Mouse (Mus musculus): ENCODE data around the gene Rap1b.
A peak's percentile ranks its signal among the peaks of the same experiment; 100 is the strongest.
"Not testable (repeated sequence)": the region's sequence is repeated elsewhere in the genome, so short reads cannot be mapped to it uniquely, and the experiment has no call there.

The Rap1b gene

DNA sequence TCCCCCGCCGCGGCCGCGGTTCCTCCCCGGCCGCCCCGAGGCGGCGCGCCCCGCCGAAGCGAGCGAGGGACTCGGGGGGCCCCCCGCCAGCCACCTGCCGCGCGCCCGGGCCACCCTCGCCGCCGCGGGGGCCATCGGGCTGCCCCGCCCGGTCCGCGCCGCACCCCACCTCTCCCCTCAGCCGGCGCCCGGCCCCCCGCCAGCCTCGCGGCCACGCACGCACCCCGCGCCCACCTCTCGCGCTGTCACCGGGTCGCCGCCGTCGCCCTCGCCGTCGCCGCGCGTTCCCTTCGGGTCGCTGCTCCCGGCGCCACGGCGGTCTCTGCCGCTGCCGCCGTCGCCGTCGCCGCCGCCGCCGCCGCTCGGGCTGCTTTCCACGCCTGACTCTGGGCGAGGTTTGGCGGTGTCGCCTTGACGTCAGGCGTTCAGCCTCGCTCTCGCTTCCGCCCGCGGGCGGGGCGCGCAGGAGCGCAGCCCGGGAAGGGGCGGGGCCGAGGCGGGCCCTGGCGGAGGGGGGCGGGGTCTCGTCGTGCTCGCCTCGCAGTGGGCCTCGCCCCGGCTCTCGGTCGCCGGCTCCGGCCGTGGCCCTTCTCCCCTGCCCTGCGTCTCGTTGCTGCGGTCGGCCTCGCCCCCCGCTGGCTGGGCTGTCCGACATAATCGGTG is at the start of gene Rap1b:
TSS of gene Rap1b (minus strand) at position 439 of the 663 bp plus-strand sequence.
- DNase-seq (ENCODE audit: extremely low spot score): peak; percentile 97

DNA sequence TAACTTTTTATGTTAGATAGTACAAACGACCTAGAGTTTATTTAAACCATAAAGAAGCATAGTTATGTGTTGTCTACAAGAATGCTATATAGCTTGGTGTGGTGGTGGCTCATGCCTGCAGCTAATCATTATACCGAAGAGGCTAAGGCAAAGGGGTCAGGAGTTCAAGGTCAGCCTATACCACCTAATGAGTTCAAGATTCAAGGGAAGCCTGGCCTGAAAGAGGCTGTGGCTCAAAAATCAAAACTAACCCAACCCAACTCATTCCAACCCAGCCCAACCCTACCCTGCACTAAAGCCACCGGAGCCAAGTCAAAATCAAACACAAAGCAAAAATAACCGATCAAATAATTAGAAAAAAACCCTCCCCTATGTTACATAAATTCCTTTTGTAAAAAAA is 49.4 kb upstream of the Rap1b start:
- no peak for DNase-seq (ENCODE audit: extremely low spot score)

DNA sequence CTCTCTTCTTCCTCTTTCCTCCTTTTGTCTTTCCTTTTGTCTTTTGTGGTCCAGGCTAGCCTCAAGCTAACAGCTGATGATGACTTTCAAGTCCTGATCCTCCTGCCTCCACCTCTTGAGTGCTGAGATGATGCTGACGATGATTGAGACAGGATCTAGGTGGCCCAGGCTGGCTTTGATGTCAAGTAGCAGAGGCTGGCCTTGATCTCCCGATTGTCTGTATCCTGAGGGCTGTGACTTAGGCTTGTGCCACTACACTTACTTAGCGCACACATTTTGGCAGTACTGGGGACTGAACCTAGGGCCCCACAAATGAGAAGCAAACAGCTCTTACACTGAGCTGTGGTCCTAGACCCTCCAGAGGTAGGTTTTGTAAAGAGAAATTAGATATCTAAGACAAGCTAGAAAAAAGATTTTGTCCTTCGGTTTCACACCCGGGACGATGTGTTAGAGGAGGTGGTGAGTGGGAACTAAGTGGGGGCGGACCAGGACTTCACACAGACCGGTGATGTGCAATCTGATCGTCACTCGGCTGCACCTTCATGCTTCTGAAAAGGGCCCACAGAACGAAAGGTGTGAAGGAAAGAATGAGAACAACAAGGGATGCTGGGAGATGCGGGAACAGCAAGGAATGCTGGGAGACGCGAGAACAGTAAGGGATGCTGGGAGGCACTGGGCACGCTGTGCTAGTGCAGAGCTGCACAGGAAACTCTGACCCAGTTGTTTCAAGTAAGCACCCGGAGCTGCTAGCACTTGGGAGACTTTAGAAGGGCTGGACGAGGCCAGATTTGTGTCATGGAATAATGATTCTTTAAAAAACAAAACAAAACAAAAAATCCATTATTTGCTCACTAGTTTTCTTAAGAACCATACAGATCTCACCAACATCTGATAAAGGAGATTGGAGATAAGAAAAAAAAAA is 48.5 kb upstream of the Rap1b start:
- no peak for DNase-seq (ENCODE audit: extremely low spot score)

DNA sequence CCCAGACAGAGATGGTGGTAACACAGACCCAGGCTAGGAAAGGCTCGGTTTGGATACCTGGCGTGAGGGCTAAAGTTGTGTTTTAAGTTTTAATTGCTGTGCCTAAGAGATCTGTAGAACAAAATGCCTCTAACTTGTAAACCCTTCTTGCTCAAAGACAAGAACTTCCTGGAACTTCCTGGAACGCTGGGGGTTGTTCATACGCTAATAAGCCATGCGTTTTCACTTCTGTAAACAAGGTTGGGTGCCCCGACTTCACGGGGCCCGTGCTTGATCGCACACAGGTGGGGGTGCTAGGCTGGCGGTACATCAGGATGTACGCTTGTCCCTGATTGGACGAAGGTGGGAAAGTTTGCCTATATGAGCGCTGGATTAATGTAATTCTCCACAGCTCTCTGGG is 47.3 kb upstream of the Rap1b start:
- not testable (repeated sequence) for DNase-seq (ENCODE audit: extremely low spot score)

DNA sequence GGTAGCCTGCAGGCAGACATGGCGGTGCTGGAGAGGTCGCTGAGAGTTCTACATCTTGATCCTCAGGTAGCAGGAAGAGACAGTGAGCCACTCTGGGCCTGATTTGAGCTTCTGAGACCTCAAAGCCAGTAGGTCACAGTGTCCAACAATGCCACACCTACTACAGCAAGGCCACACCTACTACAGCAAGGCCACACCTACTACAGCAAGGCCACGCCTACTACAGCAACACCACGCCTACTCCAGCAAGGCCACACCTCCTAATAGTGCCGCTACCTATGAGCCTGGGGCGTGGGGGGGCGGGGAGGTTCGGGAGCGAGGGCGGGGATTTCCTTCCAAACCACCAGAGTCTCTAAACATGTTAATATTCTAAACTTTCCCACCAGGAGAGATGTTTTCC is 45.5 kb upstream of the Rap1b start:
- DNase-seq (ENCODE audit: extremely low spot score): no peak

DNA sequence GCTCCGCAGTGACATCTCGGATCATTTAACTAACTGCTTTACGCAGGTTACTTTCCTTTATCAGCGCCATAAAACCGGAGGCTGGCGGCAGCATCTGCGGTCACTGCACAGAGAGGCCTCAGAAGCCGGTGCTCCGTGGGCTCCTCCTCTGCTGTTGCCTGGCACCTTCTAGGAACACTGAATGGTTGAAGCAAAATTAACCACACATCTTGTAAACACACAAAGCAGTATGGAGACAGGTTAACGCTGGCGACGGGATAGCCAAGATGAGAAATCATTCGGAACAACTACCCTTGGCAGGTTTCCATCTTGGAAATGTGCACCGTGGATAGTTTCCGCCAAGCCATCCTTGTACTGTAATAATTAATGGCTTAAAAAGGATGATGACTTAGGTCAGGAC is 43.0 kb upstream of the Rap1b start:
- DNase-seq (ENCODE audit: extremely low spot score): no peak

DNA sequence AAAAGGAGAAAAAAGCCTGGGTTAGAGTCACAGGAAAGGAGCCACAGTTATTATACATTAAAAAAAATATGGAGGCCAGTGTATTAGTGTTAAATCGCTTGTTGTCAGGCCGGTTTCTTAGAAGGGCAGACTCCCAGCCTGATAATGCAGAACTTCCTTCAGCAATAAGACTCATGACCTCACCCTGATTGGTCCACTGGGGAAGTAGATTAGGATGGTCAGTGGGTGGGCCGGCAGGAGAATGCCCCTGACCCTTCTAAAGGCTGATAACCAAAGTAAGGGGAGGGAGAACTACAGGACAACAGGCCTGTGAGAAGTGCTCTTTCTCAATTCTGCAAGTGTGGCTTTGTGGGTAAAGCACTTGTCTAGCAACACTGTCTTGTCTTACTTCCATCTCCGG is 39.5 kb upstream of the Rap1b start:
- DNase-seq (ENCODE audit: extremely low spot score): no peak

DNA sequence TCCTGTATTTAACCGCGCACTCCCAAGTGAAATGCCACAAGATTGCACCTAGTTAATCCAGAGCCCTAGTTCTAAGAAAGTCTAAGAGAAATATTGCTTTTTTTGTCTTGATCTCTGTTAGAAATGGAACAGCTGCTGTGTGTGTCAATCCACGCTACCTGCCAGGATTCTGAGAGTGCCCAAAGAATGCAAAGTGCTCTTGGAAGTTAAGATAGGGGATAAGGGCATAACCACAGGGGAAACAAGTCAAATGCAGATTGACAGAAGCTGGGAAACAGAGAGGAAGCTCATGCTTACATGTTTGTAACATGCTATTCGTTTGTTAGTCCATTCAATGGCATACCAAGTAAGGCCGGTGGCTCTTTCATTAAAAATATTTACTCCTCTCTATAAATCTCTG is 38.9 kb upstream of the Rap1b start:
- DNase-seq (ENCODE audit: extremely low spot score): no peak

DNA sequence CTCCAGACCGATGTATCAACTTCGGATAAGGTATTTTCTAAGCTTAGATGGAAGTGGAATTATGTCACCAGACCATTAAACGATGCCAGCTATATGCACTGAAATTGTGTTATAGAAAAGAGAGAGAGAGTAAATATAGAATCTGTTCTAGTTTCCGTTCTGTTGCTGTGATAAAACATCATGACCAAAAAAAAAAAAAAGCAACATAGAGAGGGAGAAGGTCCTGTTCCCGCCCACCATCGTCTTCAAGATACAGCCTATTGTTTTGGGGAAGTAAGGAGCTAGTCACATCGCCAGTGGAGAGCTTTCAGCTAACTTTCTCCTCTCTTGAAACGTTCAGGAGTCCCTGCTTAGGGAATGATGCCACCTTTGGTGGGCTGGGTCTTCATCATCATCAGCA is 37.6 kb upstream of the Rap1b start:
- DNase-seq (ENCODE audit: extremely low spot score): no peak

DNA sequence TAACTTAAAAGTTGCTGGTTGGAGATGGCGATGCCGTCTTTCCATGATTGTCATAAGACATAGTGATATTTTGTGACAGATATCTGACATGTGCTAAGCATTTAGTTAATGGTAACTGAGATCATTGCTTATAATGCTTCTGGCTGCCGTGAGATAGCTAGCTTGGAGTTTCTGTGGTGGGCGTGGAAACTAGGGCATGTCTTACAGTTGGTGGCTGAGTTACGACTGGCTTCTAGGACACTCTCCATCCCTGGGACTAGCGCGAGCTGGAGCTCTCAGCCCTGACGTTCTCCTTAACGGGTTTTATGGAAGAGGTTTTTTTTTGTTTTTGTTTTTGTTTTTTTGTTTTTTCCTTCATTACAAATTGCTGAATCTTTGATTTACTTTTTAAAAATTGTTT is 32.8 kb upstream of the Rap1b start:
- DNase-seq (ENCODE audit: extremely low spot score): no peak

DNA sequence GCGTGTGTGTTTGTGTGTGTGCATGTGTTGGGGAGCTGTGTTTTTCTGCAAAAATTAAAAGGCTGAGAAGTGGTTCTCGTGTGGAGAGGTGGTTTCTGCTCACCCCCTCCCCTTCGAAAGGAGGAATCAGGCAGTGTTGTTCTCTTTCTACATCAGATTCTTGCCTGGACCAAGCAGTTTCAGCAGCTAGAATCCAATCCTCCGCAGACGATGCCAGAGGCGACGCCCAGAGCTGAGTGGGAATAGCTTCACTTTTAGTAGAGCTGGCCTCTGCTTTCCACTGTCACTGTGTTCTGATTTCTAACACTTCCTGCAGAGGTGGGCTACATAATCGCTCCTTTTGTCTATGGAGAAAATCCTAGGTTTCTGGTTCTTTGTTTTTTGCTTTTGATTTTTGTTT is 31.0 kb upstream of the Rap1b start:
- no peak for DNase-seq (ENCODE audit: extremely low spot score)

DNA sequence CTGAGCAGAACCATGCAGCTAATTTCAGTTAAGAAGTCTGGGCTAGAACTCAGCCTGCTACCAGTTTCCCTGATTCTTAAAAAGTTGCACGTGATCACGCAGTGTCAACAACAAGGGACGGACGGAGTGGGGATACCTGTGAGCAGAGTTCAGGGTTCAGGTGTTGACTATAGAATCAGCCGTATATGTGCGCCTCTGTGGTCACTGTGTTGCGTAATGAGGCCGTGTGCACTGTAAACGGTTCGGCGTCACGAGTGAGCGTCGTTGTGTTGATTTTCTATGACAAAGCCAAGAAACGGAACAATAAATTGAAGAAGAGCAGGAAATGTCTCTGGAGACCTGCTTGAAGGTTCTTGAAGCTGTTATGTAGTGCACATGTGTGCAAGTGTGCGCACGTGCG is 30.6 kb upstream of the Rap1b start:
- DNase-seq (ENCODE audit: extremely low spot score): no peak

DNA sequence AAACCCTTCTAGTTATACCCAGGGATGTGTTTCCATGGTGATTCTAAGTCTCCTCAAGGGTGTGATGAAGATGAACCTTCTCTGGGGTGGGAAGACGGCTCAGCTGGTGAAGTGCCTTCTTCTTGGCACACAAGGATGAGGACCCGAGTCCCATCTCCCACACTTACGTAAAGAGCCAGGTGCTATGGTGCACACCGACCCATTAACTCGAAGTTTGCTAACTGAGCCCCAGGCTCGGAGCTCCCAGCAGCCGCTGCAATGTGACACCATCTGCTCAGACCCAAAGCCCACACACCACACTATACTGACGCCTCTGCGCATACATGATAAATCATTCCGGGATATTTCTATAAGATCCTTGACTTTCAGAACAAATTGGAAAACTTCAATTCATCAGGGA is 29.1 kb upstream of the Rap1b start:
- DNase-seq (ENCODE audit: extremely low spot score): no peak

DNA sequence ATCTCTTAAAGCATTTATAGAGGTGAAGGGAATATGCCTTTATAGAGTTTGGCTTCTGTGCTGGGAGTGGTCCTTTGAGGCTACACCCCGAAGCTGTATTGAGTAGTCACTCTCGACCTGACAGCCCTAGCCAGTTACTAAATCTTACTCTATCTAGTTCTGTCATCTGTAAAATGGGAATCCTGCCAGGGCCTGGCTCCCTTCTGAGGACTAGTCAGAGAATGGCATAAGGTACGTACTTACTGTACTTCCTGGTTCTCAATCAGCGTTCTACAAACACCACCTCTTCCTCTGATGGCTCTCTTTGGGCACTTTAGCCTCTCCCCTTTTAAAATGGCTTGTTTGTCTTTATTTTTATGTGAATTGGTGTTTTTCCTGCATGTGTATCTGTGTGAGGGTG is 28.1 kb upstream of the Rap1b start:
- DNase-seq (ENCODE audit: extremely low spot score): no peak

DNA sequence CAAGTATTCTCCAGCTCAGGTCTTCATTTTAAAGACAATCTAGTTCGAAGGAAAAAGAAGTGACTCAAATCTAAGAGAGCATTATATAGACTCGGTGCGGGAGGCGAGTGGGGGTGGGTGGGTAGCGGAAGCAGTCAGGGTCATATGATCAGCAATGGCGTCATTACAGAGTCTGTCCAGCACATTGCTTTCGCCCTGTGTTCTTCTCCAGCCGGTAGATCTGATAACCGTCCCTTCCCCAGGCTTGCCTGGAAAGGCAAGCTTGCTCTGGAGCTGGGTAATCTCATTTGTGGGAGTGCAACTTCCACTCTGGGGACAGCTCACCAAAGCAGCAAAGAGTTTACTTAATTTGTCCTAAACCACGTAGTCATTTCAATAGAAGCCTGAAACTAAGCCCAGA is 26.6 kb upstream of the Rap1b start:
- no peak for DNase-seq (ENCODE audit: extremely low spot score)

DNA sequence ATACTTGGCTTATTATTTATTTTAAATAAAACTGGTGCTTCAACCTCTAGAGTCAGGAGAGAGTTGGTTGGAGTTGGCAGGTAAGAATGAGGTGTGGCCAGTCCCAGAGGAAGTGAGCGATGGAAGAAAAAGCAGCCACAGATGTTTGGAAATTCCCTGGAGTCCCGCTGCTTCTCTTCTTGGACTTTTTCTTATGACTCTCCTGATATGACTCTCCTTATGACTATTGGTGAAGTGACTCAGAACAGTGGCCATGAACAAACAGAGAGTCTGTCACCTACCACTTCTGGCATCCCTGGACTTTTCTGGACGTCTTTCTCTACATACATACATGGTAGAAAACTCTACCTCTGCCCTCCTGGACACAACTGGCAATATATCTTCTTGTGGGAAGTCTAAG is 21.5 kb upstream of the Rap1b start:
- no peak for DNase-seq (ENCODE audit: extremely low spot score)

DNA sequence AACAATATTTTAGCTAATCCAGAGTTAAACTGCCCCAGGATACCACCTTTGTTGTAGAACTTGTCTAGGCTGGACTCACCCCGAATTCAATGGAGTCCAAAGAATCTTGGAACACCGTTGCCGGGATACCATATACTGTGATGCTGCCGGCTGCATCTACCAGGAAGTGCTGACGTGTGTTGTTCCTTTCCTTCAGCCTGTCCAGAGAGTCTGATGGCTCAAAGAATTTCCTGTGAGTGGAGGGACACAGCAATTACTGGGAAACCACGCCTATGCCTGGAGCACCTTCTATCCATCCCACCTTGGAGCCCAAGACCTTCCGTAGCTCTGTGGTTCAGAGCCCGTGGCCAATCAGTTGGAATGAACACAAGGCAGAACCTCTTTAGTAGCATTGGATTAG is 20.8 kb upstream of the Rap1b start:
- no peak for DNase-seq (ENCODE audit: extremely low spot score)

DNA sequence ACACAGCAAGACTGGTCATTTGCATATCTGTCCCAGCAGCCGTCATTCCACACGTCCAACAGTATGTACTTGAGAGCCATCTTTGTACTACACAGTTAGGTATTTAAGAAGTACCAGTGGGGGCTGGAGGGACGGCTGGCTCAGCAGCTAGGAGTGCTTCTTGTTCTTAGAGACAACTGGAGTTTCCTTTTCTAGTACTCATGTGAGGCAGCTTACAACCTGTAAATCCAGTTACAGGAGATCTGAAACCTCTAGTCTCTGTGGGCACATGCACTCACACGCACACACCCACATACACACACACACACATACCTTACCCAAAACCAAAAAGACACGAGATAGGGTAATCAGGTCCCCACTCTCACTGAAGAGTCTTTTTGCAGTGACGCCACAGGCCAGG is 18.9 kb upstream of the Rap1b start:
- no peak for DNase-seq (ENCODE audit: extremely low spot score)

DNA sequence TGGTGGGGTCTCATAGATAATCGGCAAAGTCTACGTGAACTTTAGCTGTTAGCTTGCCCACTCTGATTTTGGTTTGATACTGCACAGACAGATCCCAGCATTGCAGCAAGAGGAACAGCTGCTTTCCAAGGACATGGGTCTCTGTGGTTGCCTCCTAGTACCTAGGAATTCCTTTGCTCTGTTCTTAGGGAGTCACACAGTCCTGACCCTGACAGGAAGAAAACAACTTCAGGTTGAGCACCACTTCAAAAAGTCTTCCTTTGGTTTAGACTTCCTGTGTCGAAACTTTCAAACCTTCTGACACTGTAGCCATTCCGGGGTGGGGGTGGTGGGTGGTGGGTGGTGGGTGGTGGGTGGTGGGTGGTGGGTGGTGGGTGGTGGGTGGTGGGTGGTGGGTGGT is 18.4 kb upstream of the Rap1b start:
- DNase-seq (ENCODE audit: extremely low spot score): no peak

DNA sequence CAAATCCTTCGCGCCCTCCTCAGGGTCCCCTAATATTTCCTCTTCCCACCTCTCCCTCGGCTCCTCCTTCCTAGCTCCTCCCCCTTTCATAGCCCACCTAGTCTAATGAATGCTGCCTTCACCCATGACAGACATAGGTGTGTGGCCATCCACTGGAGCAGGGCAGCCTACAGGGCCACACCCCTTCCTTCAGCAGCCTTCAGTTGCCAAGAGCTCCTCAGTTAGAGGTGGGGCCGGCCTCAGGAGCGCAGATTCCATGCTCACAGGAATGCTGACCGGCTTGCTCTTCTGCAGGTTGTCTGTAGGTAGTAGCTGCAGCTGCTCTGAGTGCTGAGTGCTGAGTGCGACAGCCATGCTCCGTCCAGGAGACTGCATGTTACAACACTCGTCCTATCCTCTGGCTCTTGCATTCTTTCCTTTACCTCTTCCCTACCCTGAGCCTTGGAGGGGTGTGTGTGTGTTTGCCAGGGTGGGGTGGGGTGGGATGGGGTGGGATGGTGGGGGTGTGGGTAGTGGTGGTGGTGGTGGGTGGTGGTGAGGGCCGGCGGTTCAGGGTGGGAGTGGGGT is 16.3 kb upstream of the Rap1b start:
- DNase-seq (ENCODE audit: extremely low spot score): no peak

DNA sequence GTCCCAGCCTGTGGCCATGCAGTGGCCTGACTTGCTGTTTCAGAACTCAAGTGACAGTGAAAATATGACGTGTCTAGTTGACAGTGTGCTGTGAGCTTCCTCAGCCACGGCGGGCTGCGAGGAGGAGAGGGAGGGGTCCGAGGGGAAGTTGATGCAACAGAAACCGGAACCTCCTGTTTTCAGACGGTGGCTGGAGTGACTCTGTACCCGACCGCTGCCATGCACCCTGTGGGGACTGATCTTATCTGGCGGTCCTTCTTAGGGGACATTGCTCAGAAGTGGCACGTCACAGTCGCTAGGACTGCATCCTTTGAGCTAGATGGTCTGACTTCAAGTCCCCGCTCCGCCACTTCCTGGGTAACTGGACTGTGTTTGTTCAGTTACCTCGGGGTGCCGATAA is 15.1 kb upstream of the Rap1b start:
- no peak for DNase-seq (ENCODE audit: extremely low spot score)

DNA sequence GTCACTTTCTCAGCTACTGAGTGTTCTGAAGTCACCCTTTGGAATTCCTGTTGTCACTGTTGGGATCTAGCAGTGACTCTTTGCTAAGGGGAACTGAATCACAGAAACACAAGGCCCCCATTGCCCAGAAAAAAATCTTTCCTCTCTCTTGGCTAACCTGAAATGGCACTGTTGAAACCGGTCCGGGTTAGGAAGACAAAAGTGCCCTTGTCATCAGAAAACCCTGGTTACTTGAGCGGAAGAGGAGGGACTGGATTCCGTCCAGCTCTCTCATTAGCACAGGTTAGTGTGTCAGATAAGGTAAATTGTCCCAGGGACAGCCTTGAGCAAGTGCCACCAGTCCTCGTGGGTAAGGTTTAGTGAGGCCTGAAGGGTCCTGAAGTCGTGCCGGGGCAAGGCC is 14.5 kb upstream of the Rap1b start:
- no peak for DNase-seq (ENCODE audit: extremely low spot score)

DNA sequence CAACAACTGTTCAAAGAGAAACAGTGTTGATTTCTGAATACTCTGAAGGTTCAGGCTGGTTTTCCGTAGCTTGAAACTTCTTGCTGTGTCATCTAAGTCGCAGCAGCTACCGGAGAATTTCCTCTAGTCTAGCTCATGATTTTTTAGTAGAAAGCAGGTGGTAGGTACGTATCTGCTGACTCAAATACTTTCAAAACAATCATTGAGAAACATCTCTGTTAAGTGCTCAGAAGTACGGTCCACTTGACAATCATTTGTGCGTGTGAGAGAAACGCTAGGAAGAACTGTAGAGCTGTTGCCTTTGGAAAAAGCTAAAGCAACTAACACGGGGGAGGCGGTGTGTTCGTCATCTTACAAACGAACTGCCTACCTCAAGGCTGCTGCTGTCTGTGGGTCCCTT is 14.0 kb upstream of the Rap1b start:
- no peak for DNase-seq (ENCODE audit: extremely low spot score)

Measured in embryo, embryonic 9.5 days (tissue).